Mouse (Mus musculus): ENCODE results near the gene Gabrg3. TPM values are rescaled to one million over a fixed set of nuclear protein-coding genes. Genes with fewer than 3 reads are reported as not detected.

The Gabrg3 gene
- 10 to 100 TPM; 21.5 to 24.5 TPM for total RNA-seq (2021)

GRCm38 (mm10) chr7:57386517-57387340 lies at the start of gene Gabrg3:
Gabrg3 (minus strand) TSS chr7:57387188.
- DNase-seq (ENCODE audit: low spot score in 2 of 2): peak; percentile 46 to 70
- intact Hi-C loops (cut with DNase I): loop anchor here (5.0 to 10.0 kb wide), 3 partner anchors 342 to 1094 kb away; no protein-coding TSS in a partner anchor

- DNase-seq (ENCODE audit: low spot score in 2 of 2): no peak
- intact Hi-C loops (cut with DNase I): no loop called here
Measured at GRCm38 (mm10) chr7:57422675-57423074, 35.7 kb upstream of the Gabrg3 start.

GRCm38 (mm10) chr7:57421044-57421443 lies 34.1 kb upstream of the Gabrg3 start:
- DNase-seq (ENCODE audit: low spot score in 2 of 2): no peak
- intact Hi-C loops (cut with DNase I): no loop called here

- intact Hi-C loops (cut with DNase I): no loop called here
- DNase-seq (ENCODE audit: low spot score in 2 of 2): no peak
Measured at GRCm38 (mm10) chr7:57419392-57419791, 32.4 kb upstream of the Gabrg3 start, which contains the start of gene Gabrb3. Gabrb3 (plus strand) TSS chr7:57419692.

DNA sequence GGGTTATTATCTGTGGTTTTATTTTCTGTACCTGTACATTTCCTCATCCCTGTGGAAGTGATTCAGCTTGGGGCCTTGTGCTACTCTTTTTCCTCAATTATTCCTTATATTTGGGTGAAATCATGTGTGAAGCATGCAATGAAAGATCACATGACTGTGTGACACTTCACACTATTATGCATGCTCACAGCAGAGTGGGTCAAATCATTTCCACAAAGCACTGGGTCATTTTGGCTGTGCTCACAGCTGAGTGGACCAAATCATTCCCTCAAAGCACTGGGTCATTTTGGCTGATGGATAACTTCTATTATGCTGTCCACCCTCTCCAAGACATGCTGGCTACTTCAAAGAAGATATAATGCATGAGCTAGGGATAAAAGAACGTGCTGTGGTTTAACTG lies 25.9 kb upstream of the Gabrg3 start:
- DNase-seq (ENCODE audit: low spot score in 2 of 2): no peak
- intact Hi-C loops (cut with DNase I): no loop called here

DNA sequence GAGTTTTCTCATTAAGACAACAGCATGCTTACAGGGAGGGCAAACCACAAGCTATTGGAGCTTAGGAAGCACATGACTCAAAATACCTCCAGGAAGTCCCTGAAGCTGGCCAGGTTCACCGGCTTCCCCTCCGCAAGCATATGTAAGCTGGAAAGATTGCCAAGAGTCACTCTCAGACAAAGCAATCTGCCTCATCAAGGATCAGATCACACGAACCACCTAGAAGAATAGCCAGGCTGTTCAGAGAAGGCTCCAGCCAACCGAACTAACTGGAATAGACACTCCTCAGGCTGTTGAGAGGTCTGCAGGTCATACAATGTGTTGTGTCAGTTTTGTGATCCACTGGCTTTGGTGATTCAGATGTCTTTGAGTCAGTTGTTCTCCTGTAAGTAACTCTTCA lies 24.2 kb upstream of the Gabrg3 start:
- intact Hi-C loops (cut with DNase I): no loop called here
- no peak for DNase-seq (ENCODE audit: low spot score in 2 of 2)

DNA sequence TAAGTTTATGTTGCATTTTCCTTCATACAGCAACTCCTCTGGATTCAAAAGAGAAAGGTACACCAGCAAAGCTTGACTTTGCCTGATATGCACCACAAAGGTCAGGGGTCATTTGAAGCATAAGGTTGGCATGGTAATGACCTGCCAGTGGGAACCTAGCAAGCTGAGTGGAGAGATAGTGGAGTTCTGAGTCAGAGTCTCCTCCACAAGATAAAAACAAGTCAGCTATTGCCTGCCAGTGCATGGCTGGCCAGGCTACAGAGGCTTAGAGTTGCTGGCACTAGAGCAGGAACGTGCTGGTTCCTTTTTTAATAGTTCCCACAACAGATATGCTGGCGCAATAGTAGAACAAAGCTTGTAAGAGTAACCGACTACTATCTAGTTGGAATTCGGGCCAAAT lies 6.6 kb upstream of the Gabrg3 start:
- intact Hi-C loops (cut with DNase I): no loop called here
- no peak for DNase-seq (ENCODE audit: low spot score in 2 of 2)

DNA sequence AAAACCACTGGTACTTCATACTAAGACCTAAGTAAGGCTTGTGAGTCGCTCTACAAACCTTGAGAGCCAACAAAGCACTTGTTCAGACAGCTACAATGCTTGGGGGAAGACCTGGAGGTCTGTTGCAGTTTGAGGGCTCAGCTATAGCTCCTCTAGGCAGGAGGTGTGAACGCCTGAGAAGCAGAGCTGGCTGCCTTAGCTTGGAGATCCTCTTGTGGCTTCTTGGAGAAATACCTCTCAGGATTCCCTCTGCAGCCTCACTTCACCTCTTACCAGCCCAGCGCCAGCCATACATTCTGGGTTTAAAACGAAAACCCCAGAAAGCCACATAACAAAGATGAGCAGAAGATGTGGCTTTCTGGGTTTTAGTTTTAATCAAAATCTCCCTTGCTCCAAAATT lies 3.1 kb upstream of the Gabrg3 start:
- DNase-seq (ENCODE audit: low spot score in 2 of 2): peak in 1 of 2 experiments; percentile 18
- intact Hi-C loops (cut with DNase I): no loop called here

GRCm38 (mm10) chr7:57387341-57387654 lies 310 bp upstream of the Gabrg3 start:
- intact Hi-C loops (cut with DNase I): loop anchor here (5.0 to 10.0 kb wide), 3 partner anchors 342 to 1095 kb away; no protein-coding TSS in a partner anchor
- peak in 1 of 2 experiments; percentile 24 for DNase-seq (ENCODE audit: low spot score in 2 of 2)

DNA sequence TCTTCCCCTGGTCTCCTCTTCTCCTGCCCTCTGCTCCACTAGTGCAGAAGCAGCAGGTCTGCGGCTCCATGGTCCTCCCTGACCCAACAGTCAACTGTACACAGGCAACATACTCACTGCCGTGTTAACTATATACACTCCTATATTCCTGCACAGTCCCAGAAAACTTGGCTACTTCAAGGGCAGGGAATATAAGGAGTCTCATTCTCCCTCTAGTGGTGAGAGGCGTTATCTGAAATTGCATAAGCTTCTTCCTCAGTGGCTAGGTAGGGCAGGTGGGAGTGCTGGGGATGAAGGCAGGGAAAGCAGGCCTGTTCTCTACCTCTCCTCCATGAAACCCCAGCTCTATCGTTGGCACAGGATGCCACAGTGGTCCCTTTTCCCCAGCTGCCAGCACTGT lies 2.9 kb downstream of the Gabrg3 start:
- DNase-seq (ENCODE audit: low spot score in 2 of 2): peak; percentile 42
- intact Hi-C loops (cut with DNase I): loop anchor here (10.0 kb wide), 1 partner anchor 339 kb away; no protein-coding TSS in a partner anchor

DNA sequence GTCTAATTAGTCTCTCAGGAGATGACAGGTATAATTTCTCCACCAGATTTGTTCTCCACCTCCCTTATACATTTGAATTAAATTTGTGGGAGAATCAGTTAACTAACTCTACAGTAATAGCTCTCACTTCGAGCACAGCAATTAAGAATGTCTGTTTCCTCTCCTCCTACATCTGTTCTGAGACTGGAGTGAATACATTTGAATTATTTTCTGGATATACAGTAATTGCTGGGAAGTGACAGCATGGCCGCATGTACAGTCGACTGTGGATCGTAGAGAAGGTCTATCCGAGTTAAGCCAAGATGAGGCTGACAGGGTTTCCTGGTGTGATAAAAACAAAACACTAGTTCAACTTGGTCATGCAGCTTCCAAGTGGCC lies 21.0 kb downstream of the Gabrg3 start:
- intact Hi-C loops (cut with DNase I): no loop called here
- DNase-seq (ENCODE audit: low spot score in 2 of 2): no peak

DNA sequence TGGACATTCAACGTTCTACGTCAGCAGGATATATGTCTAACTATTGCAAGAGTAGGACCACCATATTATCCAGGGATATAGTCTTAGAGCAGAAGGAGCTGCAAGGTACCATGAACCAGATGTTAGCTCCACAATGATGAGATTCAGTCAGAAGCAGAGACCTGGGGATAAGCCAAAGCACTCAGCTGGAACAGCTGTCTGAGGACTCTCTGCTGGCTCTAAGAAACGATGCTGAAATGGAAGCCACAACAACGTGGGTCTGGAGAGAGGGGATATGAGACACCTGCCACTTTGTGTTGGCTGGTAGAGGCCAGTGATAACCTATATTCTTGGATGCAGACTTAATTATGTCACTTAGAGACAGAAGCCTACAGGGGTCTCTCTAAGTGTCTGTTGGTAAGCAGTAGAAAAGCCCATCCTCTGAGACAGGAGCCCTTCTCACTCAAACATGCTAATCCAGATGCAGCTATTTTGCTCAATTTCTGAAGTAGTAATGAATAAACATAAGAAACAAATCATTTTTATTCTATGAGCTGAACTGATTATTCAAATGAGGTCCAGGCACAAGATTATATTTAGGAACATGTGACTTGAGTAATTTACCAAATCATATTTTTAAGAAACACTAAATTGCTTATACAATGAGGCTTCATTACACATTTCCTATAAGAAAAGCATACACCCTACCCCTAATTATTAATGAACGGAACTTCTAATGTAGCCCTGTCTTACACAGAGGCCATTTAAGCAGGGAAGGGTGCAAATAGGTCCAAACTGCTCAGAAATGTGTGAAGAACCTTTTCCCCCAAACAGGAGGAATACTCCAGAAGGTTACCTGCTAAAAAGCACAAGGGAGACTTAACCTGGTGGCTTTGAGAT lies 21.6 kb downstream of the Gabrg3 start:
- intact Hi-C loops (cut with DNase I): no loop called here
- no peak for DNase-seq (ENCODE audit: low spot score in 2 of 2)

- DNase-seq (ENCODE audit: low spot score in 2 of 2): no peak
- intact Hi-C loops (cut with DNase I): no loop called here
Measured at GRCm38 (mm10) chr7:57363812-57364211, 23.2 kb downstream of the Gabrg3 start.

DNA sequence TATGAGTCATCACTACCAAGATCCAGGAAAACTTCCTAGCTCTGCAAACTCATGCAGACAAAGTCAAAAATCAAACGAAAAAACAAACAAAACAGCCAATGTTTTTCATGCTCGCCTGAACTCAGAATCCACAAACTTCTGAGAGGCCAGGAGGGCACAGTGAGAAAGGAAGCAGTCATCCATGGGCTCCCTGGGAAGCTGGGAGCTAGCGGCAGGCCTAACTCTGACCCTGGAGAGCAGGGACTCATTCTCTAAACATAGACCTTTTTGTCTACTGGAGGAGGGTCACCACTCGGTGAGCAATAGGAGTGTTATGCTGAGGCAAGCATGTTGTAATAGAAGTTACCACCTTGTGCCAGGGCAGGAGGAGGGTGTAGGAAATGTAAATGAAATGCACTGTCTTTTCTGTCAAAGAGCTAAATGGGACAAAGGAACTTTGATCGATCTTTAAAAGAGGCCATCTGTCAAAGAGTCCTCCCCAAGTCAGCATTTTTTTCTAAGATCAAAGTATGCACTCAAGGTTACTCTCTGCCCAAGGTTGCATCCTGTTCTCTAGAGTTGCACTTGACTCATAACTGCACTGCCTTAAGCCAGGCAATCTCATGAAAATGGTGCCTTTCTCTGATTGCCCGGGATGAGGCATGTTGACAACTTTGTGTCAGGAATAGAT lies 29.0 kb downstream of the Gabrg3 start:
- DNase-seq (ENCODE audit: low spot score in 2 of 2): no peak
- intact Hi-C loops (cut with DNase I): no loop called here

- intact Hi-C loops (cut with DNase I): no loop called here
- DNase-seq (ENCODE audit: low spot score in 2 of 2): peak in 1 of 2 experiments; percentile 51
Measured at GRCm38 (mm10) chr7:57356565-57357301, 30.3 kb downstream of the Gabrg3 start.

DNA sequence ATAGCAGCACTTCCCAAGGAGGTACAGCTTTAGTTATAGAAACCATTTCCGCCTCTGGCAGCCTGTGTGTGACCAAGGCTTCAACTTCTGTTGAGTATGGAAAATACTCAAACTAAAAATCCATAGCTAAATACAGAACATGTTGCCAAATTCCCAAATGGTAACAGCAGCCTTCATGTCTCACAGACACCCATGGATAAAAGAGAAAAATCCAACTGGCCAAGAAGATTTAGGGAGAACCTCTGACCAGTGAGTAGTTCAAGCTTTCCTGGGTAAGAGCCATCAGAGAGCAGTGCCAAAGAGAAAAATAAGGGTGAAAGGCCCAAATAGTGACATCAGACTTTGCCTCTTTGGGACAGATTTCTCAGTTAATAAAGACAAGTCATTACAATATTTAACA lies 38.2 kb downstream of the Gabrg3 start:
- intact Hi-C loops (cut with DNase I): no loop called here

DNA sequence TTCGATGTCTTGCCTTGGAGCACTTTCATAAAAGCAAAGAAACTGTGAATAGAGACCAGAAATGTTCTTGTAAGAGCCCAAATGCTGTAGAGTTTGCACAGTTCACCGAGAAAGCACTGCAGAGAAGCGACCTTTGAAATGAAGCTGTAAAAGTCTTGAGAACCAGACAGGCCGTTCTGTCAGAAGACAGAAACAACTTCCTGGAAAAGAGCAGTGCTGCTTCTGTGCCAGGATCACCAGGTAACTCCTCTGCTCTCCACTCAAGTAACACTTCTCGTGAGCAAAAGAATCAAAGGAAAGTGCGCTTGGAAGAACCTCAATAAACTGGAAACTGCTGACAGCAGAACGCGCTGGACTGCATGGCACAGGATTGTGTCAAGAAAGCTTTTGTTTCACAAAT lies 45.1 kb downstream of the Gabrg3 start:
- DNase-seq (ENCODE audit: low spot score in 2 of 2): no peak
- intact Hi-C loops (cut with DNase I): no loop called here

More for the DNA sequence above, 38.2 kb downstream of the Gabrg3 start:
- no peak for DNase-seq (ENCODE audit: low spot score in 2 of 2)

DNA sequence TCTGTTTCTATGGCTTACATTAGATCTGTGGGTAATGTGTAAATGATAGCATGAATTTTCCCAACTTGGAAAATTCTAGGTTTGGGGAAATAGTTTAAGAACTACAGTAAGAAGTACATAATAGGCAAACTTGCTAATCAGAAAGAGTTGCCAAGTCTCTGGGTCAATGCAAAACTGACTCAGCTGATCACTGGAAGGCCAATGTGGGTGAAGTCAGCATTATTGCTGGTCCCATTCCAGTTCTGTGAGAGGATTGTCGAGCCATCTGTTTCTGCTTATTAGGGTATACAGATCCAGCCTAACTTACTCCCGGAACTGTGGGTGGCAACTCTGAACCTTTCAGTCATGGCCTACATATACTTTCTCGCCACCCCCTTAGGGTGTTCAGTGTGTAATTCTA lies 55.8 kb downstream of the Gabrg3 start:
- intact Hi-C loops (cut with DNase I): no loop called here
- no peak for DNase-seq (ENCODE audit: low spot score in 2 of 2)

DNA sequence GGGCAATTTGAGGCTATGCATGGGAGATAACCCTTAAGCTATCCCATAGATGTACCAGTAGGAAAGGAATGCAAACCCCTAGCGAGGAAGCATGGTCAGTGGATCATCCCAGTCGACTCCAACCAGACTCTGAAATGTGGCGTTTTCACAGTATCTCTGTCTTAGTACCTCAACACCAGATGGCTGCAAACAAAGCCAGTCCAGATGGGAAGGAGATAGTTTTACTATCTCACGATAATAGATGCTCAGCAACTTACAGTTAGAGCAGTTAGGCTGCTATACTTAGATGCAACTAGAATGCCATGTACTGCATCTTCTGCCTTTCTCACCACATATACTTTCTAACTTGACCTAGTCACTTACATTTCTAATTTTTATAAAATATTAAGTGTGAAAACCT lies 56.7 kb downstream of the Gabrg3 start:
- intact Hi-C loops (cut with DNase I): no loop called here
- no peak for DNase-seq (ENCODE audit: low spot score in 2 of 2)

All from left cerebral cortex, postnatal 36 days (tissue).